Mouse (Mus musculus): ENCODE data around the gene Rhbdd1.

- TF ChIP-seq CTCF (IDR thresholded peaks at IDR 0.05; ENCODE audit: insufficient read depth, low read depth, low read length) (no peak), POLR2A (IDR thresholded peaks at IDR 0.05; ENCODE audit: insufficient read depth, low read depth, low read length) (no peak)
Measured at GRCm38 (mm10) chr1:82385054-82385453, 68.8 kb downstream of the Rhbdd1 start.
